Mouse (Mus musculus): ENCODE results near the gene Zfp273. TPM values are rescaled to one million over a fixed set of nuclear protein-coding genes. Genes with fewer than 3 reads are reported as not detected.
"Not testable (repeated sequence)": the region's sequence is repeated elsewhere in the genome, so short reads cannot be mapped to it uniquely, and the experiment has no call there.

Gene Zfp273
- polyA plus RNA-seq, 1 experiment from 2014 or later: 6.9 TPM

GRCm38 (mm10) chr13:67862508-67862907 is 49.0 kb downstream of the Zfp273 start:
- WGBS: 75% methylated on average over 9 of the region's 9 CpGs
- Histone ChIP-seq H3K4me1 (replicated peaks; ENCODE audit: insufficient read depth, low read length) (no peaks in the 10 kb centered on the region), H3K4me3 (replicated peaks; ENCODE audit: low read depth, low read length) (no peak overlapping the region), H3K4me2 (ENCODE audit: low read length) (no peak overlapping the region), H3K36me3 (ENCODE audit: insufficient read depth, low read length) (no peaks in the 10 kb centered on the region), H3K27me3 (ENCODE audit: insufficient read depth, low read length) (no peaks in the 10 kb centered on the region), H3K9me3 (replicated peaks; ENCODE audit: low read length) (no peaks in the 10 kb centered on the region), H3K9ac (ENCODE audit: low read depth, low read length) (no peak overlapping the region), H3K27ac (no peak overlapping the region)
- DNase-seq (ENCODE audit: low spot score) (no peak), ATAC-seq (replicated peaks; ENCODE audit: low FRiP score, low read depth) (no peak)
- peak; percentile 13; the same call in 1 of the 2 replicates for TF ChIP-seq CTCF (IDR thresholded peaks at IDR 0.05; ENCODE audit: low read depth)

DNA sequence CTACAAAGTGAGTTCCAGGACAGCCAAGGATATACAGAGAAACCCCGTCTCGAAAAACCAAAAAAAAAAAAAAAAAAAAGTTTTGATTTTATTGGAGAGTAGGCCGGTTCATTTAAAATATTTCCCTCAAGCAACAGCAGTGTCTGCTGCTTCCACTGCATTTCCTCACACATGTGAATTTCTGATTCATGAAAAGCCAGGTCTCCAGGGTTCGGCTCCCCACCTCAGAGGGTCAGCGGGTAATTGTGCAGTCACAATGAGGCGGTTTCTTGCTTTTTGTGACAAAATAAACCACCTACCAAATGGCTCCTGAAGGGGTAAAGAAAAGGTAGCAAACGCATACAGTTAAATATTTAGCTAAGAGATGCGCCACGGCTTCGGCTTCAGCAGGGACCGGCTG is 49.5 kb downstream of the Zfp273 start, which contains the start of gene BC048507:
BC048507 (plus strand) TSS at position 301 of the 400 bp plus-strand sequence.
- 81% methylated on average over 11 of the region's 11 CpGs for WGBS
- Histone ChIP-seq H3K36me3 (ENCODE audit: insufficient read depth, low read length) (no peaks in the 10 kb centered on the region), H3K4me1 (replicated peaks; ENCODE audit: insufficient read depth, low read length) (no peaks in the 10 kb centered on the region), H3K4me2 (ENCODE audit: low read length) (no peak within 1 kb of the TSS), H3K4me3 (replicated peaks; ENCODE audit: low read depth, low read length) (no peak within 1 kb of the TSS), H3K9me3 (replicated peaks; ENCODE audit: low read length) (no peaks in the 10 kb centered on the region), H3K27me3 (ENCODE audit: insufficient read depth, low read length) (no peaks in the 10 kb centered on the region), H3K27ac (no peak within 1 kb of the TSS), H3K9ac (ENCODE audit: low read depth, low read length) (no peak within 1 kb of the TSS)
- ATAC-seq (replicated peaks; ENCODE audit: low FRiP score, low read depth) (no peak), DNase-seq (ENCODE audit: low spot score) (no peak)
- TF ChIP-seq CTCF (IDR thresholded peaks at IDR 0.05; ENCODE audit: low read depth): no peak

GRCm38 (mm10) chr13:67864764-67865350 is 51.3 kb downstream of the Zfp273 start:
- no peak for TF ChIP-seq CTCF (IDR thresholded peaks at IDR 0.05; ENCODE audit: low read depth)
- no peaks in the 10 kb centered on the region for H3K36me3 ChIP-seq (ENCODE audit: insufficient read depth, low read length)
- no peak overlapping the region for H3K27ac ChIP-seq
- no peaks in the 10 kb centered on the region for H3K4me1 ChIP-seq (replicated peaks; ENCODE audit: insufficient read depth, low read length)
- H3K4me2 ChIP-seq (ENCODE audit: low read length): no peak overlapping the region
- H3K4me3 ChIP-seq (replicated peaks; ENCODE audit: low read depth, low read length): no peak overlapping the region
- no peak for DNase-seq (ENCODE audit: low spot score)
- WGBS: 73% methylated on average over 5 of the region's 5 CpGs
- no peak overlapping the region for H3K9ac ChIP-seq (ENCODE audit: low read depth, low read length)
- no peaks in the 10 kb centered on the region for H3K9me3 ChIP-seq (replicated peaks; ENCODE audit: low read length)
- ATAC-seq (replicated peaks; ENCODE audit: low FRiP score, low read depth): no peak
- H3K27me3 ChIP-seq (ENCODE audit: insufficient read depth, low read length): no peaks in the 10 kb centered on the region

- 30% methylated on average over 3 of the region's 3 CpGs for WGBS
- DNase-seq (ENCODE audit: low spot score) (no peak), ATAC-seq (replicated peaks; ENCODE audit: low FRiP score, low read depth) (no peak)
- TF ChIP-seq CTCF (IDR thresholded peaks at IDR 0.05; ENCODE audit: low read depth): peak; percentile 52
- H3K36me3 ChIP-seq (ENCODE audit: insufficient read depth, low read length): no peaks in the 10 kb centered on the region
- no peak overlapping the region for H3K4me3 ChIP-seq (replicated peaks; ENCODE audit: low read depth, low read length)
- H3K4me2 ChIP-seq (ENCODE audit: low read length): no peak overlapping the region
- H3K9me3 ChIP-seq (replicated peaks; ENCODE audit: low read length): no peaks in the 10 kb centered on the region
- no peak overlapping the region for H3K27ac ChIP-seq
- H3K27me3 ChIP-seq (ENCODE audit: insufficient read depth, low read length): no peaks in the 10 kb centered on the region
- H3K9ac ChIP-seq (ENCODE audit: low read depth, low read length): no peak overlapping the region
- no peaks in the 10 kb centered on the region for H3K4me1 ChIP-seq (replicated peaks; ENCODE audit: insufficient read depth, low read length)
Observed at GRCm38 (mm10) chr13:67867899-67868298, 54.4 kb downstream of the Zfp273 start.

GRCm38 (mm10) chr13:67876049-67876698 is 62.6 kb downstream of the Zfp273 start:
- WGBS: 31% methylated on average over 7 of the region's 12 CpGs
- H3K36me3 ChIP-seq (ENCODE audit: insufficient read depth, low read length); H3K27ac ChIP-seq; H3K4me1 ChIP-seq (replicated peaks; ENCODE audit: insufficient read depth, low read length); ATAC-seq (replicated peaks; ENCODE audit: low FRiP score, low read depth); H3K9ac ChIP-seq (ENCODE audit: low read depth, low read length); H3K9me3 ChIP-seq (replicated peaks; ENCODE audit: low read length); DNase-seq (ENCODE audit: low spot score); H3K4me3 ChIP-seq (replicated peaks; ENCODE audit: low read depth, low read length); H3K27me3 ChIP-seq (ENCODE audit: insufficient read depth, low read length): not testable (repeated sequence)
- H3K4me2 ChIP-seq (ENCODE audit: low read length): peak overlapping the region; percentile 31

Other genes with a start within 250 kb of the Zfp273 start
- 3.8 TPM in 2 replicates for gene Zfp729b, start 204.0 kb upstream of the Zfp273 start, polyA plus RNA-seq (2015; fragmentation: Nextera tagmentation; extraction: Ambion mirVana)
- 0.08 TPM in 1 of 2 replicates, not detected in the other for gene Gm49345, start 176.0 kb upstream of the Zfp273 start, polyA plus RNA-seq (2015; fragmentation: Nextera tagmentation; extraction: Ambion mirVana)
- gene Zfp729a, start 175.9 kb upstream of the Zfp273 start, polyA plus RNA-seq (2015; fragmentation: Nextera tagmentation; extraction: Ambion mirVana): 2.5 and 3.3 TPM in 2 replicates
- gene Zfp738, start 126.7 kb upstream of the Zfp273 start, polyA plus RNA-seq (2015; fragmentation: Nextera tagmentation; extraction: Ambion mirVana): 7.3 and 7.5 TPM in 2 replicates
- 3.7 and 4.1 TPM in 2 replicates for gene Zfp65, start 84.6 kb upstream of the Zfp273 start, polyA plus RNA-seq (2015; fragmentation: Nextera tagmentation; extraction: Ambion mirVana)
- gene Zfp85, start 58.5 kb upstream of the Zfp273 start, polyA plus RNA-seq (2015; fragmentation: Nextera tagmentation; extraction: Ambion mirVana): 5.3 and 5.4 TPM in 2 replicates
- gene Zfp493, start 34.0 kb upstream of the Zfp273 start, polyA plus RNA-seq (2015; fragmentation: Nextera tagmentation; extraction: Ambion mirVana): 1.6 TPM in 2 replicates
- gene Gm10037, start 17.4 kb downstream of the Zfp273 start, polyA plus RNA-seq (2015; fragmentation: Nextera tagmentation; extraction: Ambion mirVana): 2.2 and 2.5 TPM in 2 replicates
- gene BC048507, start 49.6 kb downstream of the Zfp273 start, polyA plus RNA-seq (2015; fragmentation: Nextera tagmentation; extraction: Ambion mirVana): not detected in 2 replicates

All from kidney, postnatal 0 days (tissue).